Mouse (Mus musculus): ENCODE measurements at regions not wholly inside any gene's neighbourhood (a gene's known extent, or its start where the extent isn't known, plus 50 kb on each side); places are given as distances from the start of the nearest gene placed in this dataset.

DNA sequence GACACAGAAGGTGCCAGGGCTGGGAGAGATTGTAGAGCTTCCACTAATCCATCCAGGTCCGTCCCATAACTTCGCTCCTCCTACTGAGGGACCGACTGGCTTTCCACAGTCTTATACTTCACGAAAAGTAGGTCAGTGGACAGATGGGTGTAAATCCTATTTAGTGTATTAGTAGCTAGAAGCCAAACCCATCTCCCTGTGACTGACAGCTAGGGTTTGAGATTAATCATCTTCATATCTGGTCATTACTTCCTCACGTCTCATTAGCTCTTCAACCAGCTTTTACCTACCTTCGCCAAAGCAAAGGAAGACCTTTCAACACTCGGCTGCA is 60.4 kb upstream of the Scaf11 start:
- no peak for ATAC-seq (replicated peaks; ENCODE audit: low read depth, poor library complexity, severe bottlenecking)

DNA sequence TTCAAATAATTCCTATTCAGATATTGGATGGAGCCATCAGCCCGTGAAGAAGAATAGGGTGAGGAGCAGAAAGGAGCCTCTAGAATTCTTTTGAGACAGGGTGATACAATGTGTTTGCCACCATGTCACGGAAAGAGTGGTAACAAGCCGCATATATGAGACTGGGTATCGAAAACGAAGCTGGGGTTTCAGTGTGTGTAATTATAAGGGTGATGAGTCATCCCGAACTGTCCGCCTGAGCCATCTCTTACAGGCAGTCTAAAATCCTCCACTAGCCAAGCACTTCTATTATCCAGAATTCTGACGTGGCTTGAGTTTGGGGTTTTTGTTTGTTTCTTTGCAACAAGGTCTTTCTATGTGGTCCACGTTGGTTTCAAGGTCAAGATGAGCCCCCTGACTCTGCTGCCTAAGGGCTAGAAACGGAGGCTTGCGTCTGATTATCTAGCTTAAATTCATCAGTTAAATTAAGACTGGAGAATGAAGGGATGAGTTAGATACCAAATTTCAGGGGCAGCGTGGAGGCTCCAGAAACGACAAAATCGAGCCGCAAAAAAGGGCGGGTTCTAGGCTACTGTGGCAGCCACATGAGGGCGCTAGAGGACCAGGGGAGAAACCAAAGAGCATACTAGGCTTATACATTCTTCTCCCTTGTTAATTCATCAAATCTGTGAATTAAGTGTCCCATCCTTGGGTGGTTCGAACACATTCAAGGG is 59.9 kb upstream of the Scaf11 start:
- peak; percentile 50; the same call in 1 of the 2 replicates for ATAC-seq (replicated peaks; ENCODE audit: low read depth, poor library complexity, severe bottlenecking)

DNA sequence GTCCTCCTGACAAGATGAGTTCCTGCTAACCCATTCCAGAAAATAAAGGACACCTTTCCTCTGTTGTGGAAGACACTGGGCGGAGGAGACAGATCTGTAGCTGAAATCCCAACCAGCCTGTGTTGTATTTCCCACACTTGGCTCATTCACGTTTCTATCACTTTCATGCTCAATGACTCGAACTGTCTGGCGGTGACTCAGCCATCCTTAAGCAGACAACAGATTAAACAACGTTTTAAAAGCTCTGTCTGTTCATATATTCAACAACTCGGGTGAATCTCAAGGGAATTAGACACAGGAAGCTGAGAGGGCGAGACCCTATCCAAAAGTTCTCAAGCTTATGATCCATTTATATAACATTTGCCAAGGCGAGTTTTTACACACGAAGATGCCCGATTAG is 57.5 kb upstream of the Scaf11 start:
- no peak for ATAC-seq (replicated peaks; ENCODE audit: low read depth, poor library complexity, severe bottlenecking)

DNA sequence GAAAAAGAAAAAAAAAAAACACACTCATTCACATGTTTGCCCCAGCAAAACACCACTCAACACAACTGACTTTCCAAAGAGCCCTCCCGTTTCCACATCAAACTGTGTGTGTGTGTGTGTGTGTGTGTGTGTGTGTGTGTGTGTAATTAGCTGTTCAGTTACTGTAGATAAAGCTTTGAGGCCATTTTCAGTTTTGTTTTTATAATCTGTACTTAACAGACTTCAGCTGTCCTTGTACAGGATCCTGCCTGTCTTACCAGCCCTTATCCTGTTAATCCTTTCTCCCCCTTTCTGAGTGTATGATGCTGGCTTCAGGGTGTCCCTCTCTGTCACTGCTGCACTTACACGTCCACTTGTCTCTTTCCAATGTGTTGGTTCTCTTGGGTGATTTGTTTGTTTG is 55.0 kb upstream of the Scaf11 start:
- ATAC-seq (replicated peaks; ENCODE audit: low read depth, poor library complexity, severe bottlenecking) = peak; percentile 60

DNA sequence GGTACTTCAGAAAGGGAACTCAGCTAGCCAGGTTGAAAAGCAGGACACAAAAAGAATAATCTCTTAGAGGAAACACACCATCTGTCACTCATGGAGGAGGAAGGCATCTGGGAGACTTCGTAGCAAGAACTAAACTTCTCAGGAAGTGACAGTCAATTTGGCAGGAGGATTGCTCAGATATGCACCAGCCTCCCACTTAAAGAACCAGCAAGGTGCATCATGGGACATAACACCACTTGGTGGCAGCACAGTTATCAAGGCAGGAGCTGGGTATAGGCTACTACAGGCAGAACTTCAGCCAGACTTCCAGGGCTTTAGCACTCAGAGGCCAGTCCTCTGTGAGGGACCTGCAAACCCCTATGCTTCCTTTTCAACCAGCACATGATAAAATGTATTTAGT is 52.0 kb upstream of the Scaf11 start:
- ATAC-seq (replicated peaks; ENCODE audit: low read depth, poor library complexity, severe bottlenecking) = no peak

All from common myeloid progenitor, adult 5-6 weeks (primary cell).